Comparison of ENCODE assay signal across 12 mouse cellular contexts in the genomic region with DNA sequence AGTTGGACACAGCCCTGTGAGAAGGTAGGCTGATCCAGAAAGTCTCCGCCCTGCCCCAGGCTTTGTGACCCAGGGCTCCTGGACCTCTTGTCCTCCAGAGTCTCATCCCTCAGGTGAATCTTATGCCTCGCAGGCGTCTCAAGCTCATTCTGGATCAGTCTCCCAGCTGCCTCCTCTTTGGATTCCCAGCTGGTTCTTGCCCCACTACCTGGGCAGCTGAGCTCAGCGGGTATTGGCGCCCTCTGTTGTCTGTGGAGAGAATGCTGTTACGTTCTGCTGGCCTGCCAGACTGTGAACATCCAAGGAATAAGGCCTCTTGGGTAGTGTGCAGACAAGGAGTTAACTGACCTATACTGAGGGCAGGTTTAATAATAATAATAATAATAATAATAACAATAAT. TPM values are rescaled to one million over a fixed set of nuclear protein-coding genes. Genes with fewer than 3 reads are reported as not detected.
A peak's percentile ranks its signal among the peaks of the same experiment; 100 is the strongest.
DNase-seq lines count a peak whose midpoint lies in the region; ATAC-seq and TF ChIP-seq lines count a peak whose summit lies in the region.
"Had no signal": no experiment of that assay in that cellular context is flagged by ENCODE, and none has a peak within 500 bp of the region (broad histone marks: within the 10 kb centered on the region; RNA-seq: fewer than 3 reads in every experiment).

No protein-coding gene starts in this region.

- no peak overlapping the region for H3K27ac ChIP-seq in forebrain, postnatal 0 days (ENCODE audit: low read depth, low read length)
- no peak overlapping the region for H3K27ac ChIP-seq in forebrain, embryonic 16.5 days (ENCODE audit: low read length)
- no peak overlapping the region for H3K27ac ChIP-seq in liver, embryonic 11.5 days (ENCODE audit: low read depth, low read length)
- H3K27ac ChIP-seq in lung, embryonic 14.5 days (ENCODE audit: low read depth): no peak overlapping the region
- no peak overlapping the region for H3K27ac ChIP-seq in forebrain, embryonic 11.5 days (ENCODE audit: low read depth, low read length)

- H3K27me3 ChIP-seq in forebrain, postnatal 0 days (ENCODE audit: insufficient read depth, low read length): no peaks in the 10 kb centered on the region
- no peaks in the 10 kb centered on the region for H3K27me3 ChIP-seq in forebrain, embryonic 16.5 days (replicated peaks; ENCODE audit: control insufficient read depth, insufficient read depth, low read length)
- H3K27me3 ChIP-seq in liver, embryonic 11.5 days (replicated peaks; ENCODE audit: control insufficient read depth, insufficient read depth, low read length): no peaks in the 10 kb centered on the region
- H3K27me3 ChIP-seq in lung, embryonic 14.5 days (ENCODE audit: insufficient read depth, low read length): no peaks in the 10 kb centered on the region
- no peaks in the 10 kb centered on the region for H3K27me3 ChIP-seq in forebrain, embryonic 11.5 days (ENCODE audit: control insufficient read depth, insufficient read depth, low read length)

- TF ChIP-seq CTCF in forebrain, postnatal 0 days (IDR thresholded peaks at IDR 0.05; ENCODE audit: low read depth): peak; percentile 36
- TF ChIP-seq CTCF in lung, embryonic 14.5 days (IDR thresholded peaks at IDR 0.05; ENCODE audit: low read depth): peak; percentile 46

- H3K9me3 ChIP-seq in forebrain, postnatal 0 days (ENCODE audit: low read length): no peaks in the 10 kb centered on the region
- no peaks in the 10 kb centered on the region for H3K9me3 ChIP-seq in forebrain, embryonic 16.5 days (ENCODE audit: control insufficient read depth, low read length)
- H3K9me3 ChIP-seq in liver, embryonic 11.5 days (ENCODE audit: control insufficient read depth, low read length): no peaks in the 10 kb centered on the region
- H3K9me3 ChIP-seq in lung, embryonic 14.5 days (ENCODE audit: low read depth, low read length): no peaks in the 10 kb centered on the region
- no peaks in the 10 kb centered on the region for H3K9me3 ChIP-seq in forebrain, embryonic 11.5 days (ENCODE audit: control insufficient read depth, low read length)

- whole genome bisulfite sequencing in forebrain, postnatal 0 days: 56% methylated on average over 6 of the region's 6 CpGs
- 61% methylated on average over 6 of the region's 6 CpGs for WGBS in forebrain, embryonic 16.5 days
- WGBS in liver, embryonic 11.5 days: 54% methylated on average over 6 of the region's 6 CpGs
- 59% methylated on average over 6 of the region's 6 CpGs for WGBS in lung, embryonic 14.5 days
- WGBS in forebrain, embryonic 11.5 days: 63% methylated on average over 6 of the region's 6 CpGs

- H3K36me3 ChIP-seq in forebrain, postnatal 0 days (ENCODE audit: insufficient read depth): no peaks in the 10 kb centered on the region
- H3K36me3 ChIP-seq in forebrain, embryonic 16.5 days (ENCODE audit: control insufficient read depth, insufficient read depth): no peaks in the 10 kb centered on the region
- no peaks in the 10 kb centered on the region for H3K36me3 ChIP-seq in liver, embryonic 11.5 days (ENCODE audit: control insufficient read depth, insufficient read depth, low read length)
- H3K36me3 ChIP-seq in lung, embryonic 14.5 days (ENCODE audit: insufficient read depth): no peaks in the 10 kb centered on the region
- H3K36me3 ChIP-seq in forebrain, embryonic 11.5 days (ENCODE audit: control insufficient read depth, insufficient read depth, low read length): no peaks in the 10 kb centered on the region

- DNase-seq in forebrain, postnatal 0 days: no peak
- peak; percentile 12 for DNase-seq in liver
- no peak for DNase-seq in liver, embryonic 11.5 days (ENCODE audit: low spot score)
- peak; percentile 35 for DNase-seq in ZHBTc4 (ENCODE audit: low read depth, low spot score)
- peak; percentile 25 for DNase-seq in lung, embryonic 14.5 days
- DNase-seq in Muller cell, postnatal 12 days (ENCODE audit: inconsistent ontology term): no peak
- DNase-seq in forebrain, embryonic 11.5 days (ENCODE audit: low spot score): no peak

- no peak for ATAC-seq in forebrain, postnatal 0 days
- ATAC-seq in forebrain, embryonic 16.5 days: no peak
- no peak for ATAC-seq in liver, embryonic 11.5 days (replicated peaks; ENCODE audit: low FRiP score)
- ATAC-seq in lung, embryonic 14.5 days (ENCODE audit: insufficient read depth): no peak
- ATAC-seq in forebrain, embryonic 11.5 days (replicated peaks; ENCODE audit: low FRiP score): no peak
- ATAC-seq: Patski had no signal

- no peak overlapping the region for H3K4me3 ChIP-seq in forebrain, postnatal 0 days (ENCODE audit: low read depth, low read length)
- H3K4me3 ChIP-seq in forebrain, embryonic 16.5 days (replicated peaks; ENCODE audit: low read length): no peak overlapping the region
- H3K4me3 ChIP-seq in liver, embryonic 11.5 days (ENCODE audit: low read depth, low read length): no peak overlapping the region
- no peak overlapping the region for H3K4me3 ChIP-seq in lung, embryonic 14.5 days (ENCODE audit: low read depth, low read length)
- no peak overlapping the region for H3K4me3 ChIP-seq in forebrain, embryonic 11.5 days (ENCODE audit: low read depth, low read length)

- no peak overlapping the region for H3K9ac ChIP-seq in forebrain, postnatal 0 days
- H3K9ac ChIP-seq in forebrain, embryonic 16.5 days (replicated peaks; ENCODE audit: low read depth, low read length): no peak overlapping the region
- H3K9ac ChIP-seq in liver, embryonic 11.5 days (ENCODE audit: low read depth, low read length): no peak overlapping the region
- no peak overlapping the region for H3K9ac ChIP-seq in lung, embryonic 14.5 days
- no peak overlapping the region for H3K9ac ChIP-seq in forebrain, embryonic 11.5 days (ENCODE audit: low read length)

- H3K4me2 ChIP-seq in forebrain, postnatal 0 days (ENCODE audit: low read depth): no peak overlapping the region
- H3K4me2 ChIP-seq in forebrain, embryonic 16.5 days (ENCODE audit: low read length): no peak overlapping the region
- H3K4me2 ChIP-seq in liver, embryonic 11.5 days: no peak overlapping the region
- H3K4me2 ChIP-seq in lung, embryonic 14.5 days: no peak overlapping the region
- no peak overlapping the region for H3K4me2 ChIP-seq in forebrain, embryonic 11.5 days (ENCODE audit: low read depth, low read length, severe bottlenecking)

- H3K4me1 ChIP-seq in forebrain, postnatal 0 days (ENCODE audit: insufficient read depth): no peaks in the 10 kb centered on the region
- no peaks in the 10 kb centered on the region for H3K4me1 ChIP-seq in forebrain, embryonic 16.5 days (replicated peaks; ENCODE audit: control insufficient read depth, insufficient read depth, low read length)
- no peaks in the 10 kb centered on the region for H3K4me1 ChIP-seq in liver, embryonic 11.5 days (replicated peaks; ENCODE audit: control insufficient read depth, insufficient read depth, low read length)
- H3K4me1 ChIP-seq in lung, embryonic 14.5 days (ENCODE audit: insufficient read depth): no peaks in the 10 kb centered on the region
- H3K4me1 ChIP-seq in forebrain, embryonic 11.5 days (replicated peaks; ENCODE audit: control insufficient read depth, insufficient read depth, low read length): no peaks in the 10 kb centered on the region

RNA-seq across cellular contexts. Expression of a gene that starts 17.2 kb away (rescaled TPM):
- 0.48 TPM in 1 of 2 replicates, not detected in the other for total RNA-seq in forebrain, postnatal 0 days (2014; rRNA removed)
- polyA plus RNA-seq in forebrain, postnatal 0 days (2015; fragmentation: Nextera tagmentation; extraction: Ambion mirVana): not detected in 2 replicates
- polyA plus RNA-seq in forebrain, embryonic 16.5 days (2015; fragmentation: Nextera tagmentation; extraction: Ambion mirVana): not detected in 2 replicates
- not detected in 2 replicates for polyA plus RNA-seq in liver, embryonic 11.5 days (2014; fragmentation: Nextera tagmentation; extraction: Ambion mirVana)
- not detected in 2 replicates for polyA plus RNA-seq in lung, embryonic 14.5 days (2014; fragmentation: Nextera tagmentation; extraction: Ambion mirVana)
- polyA plus RNA-seq in forebrain, embryonic 11.5 days (2014; fragmentation: Nextera tagmentation; extraction: Ambion mirVana): not detected in 2 replicates
- total RNA-seq: left cerebral cortex, postnatal 14 days had no signal
- polyA plus RNA-seq: frontal cortex, adult 2 months; neural tube, embryonic 14.5 days; Patski had no signal

RNA-seq across cellular contexts. Expression of a gene that starts 23.4 kb away (rescaled TPM):
- total RNA-seq in forebrain, postnatal 0 days (2014; rRNA removed): 19.7 and 24.1 TPM in 2 replicates
- 15.7 and 22.4 TPM in 2 replicates for polyA plus RNA-seq in forebrain, postnatal 0 days (2015; fragmentation: Nextera tagmentation; extraction: Ambion mirVana)
- 10.9 and 15.7 TPM in 2 replicates for polyA plus RNA-seq in forebrain, embryonic 16.5 days (2015; fragmentation: Nextera tagmentation; extraction: Ambion mirVana)
- polyA plus RNA-seq in liver, embryonic 11.5 days (2014; fragmentation: Nextera tagmentation; extraction: Ambion mirVana): 8.2 and 10.0 TPM in 2 replicates
- 3.4 and 4.2 TPM in 2 replicates for polyA plus RNA-seq in lung, embryonic 14.5 days (2014; fragmentation: Nextera tagmentation; extraction: Ambion mirVana)
- 3.5 and 3.9 TPM in 2 replicates for polyA plus RNA-seq in forebrain, embryonic 11.5 days (2014; fragmentation: Nextera tagmentation; extraction: Ambion mirVana)

RNA-seq across cellular contexts. Expression of a gene that starts 26.3 kb away (rescaled TPM):
- total RNA-seq in forebrain, postnatal 0 days (2014; rRNA removed): not detected in 2 replicates
- polyA plus RNA-seq in forebrain, postnatal 0 days (2015; fragmentation: Nextera tagmentation; extraction: Ambion mirVana): not detected in 2 replicates
- not detected in 2 replicates for polyA plus RNA-seq in forebrain, embryonic 16.5 days (2015; fragmentation: Nextera tagmentation; extraction: Ambion mirVana)
- not detected in 2 replicates for polyA plus RNA-seq in liver, embryonic 11.5 days (2014; fragmentation: Nextera tagmentation; extraction: Ambion mirVana)
- polyA plus RNA-seq in lung, embryonic 14.5 days (2014; fragmentation: Nextera tagmentation; extraction: Ambion mirVana): not detected in 2 replicates
- not detected in 2 replicates for polyA plus RNA-seq in forebrain, embryonic 11.5 days (2014; fragmentation: Nextera tagmentation; extraction: Ambion mirVana)
- total RNA-seq: left cerebral cortex, postnatal 14 days had no signal
- polyA plus RNA-seq: frontal cortex, adult 2 months; neural tube, embryonic 14.5 days; Patski had no signal

RNA-seq across cellular contexts. Expression of a gene that starts 32.4 kb away (rescaled TPM):
- total RNA-seq in forebrain, postnatal 0 days (2014; rRNA removed): not detected in 2 replicates
- not detected in 2 replicates for polyA plus RNA-seq in forebrain, postnatal 0 days (2015; fragmentation: Nextera tagmentation; extraction: Ambion mirVana)
- polyA plus RNA-seq in forebrain, embryonic 16.5 days (2015; fragmentation: Nextera tagmentation; extraction: Ambion mirVana): not detected in 2 replicates
- not detected in 2 replicates for polyA plus RNA-seq in liver, embryonic 11.5 days (2014; fragmentation: Nextera tagmentation; extraction: Ambion mirVana)
- not detected in 2 replicates for polyA plus RNA-seq in lung, embryonic 14.5 days (2014; fragmentation: Nextera tagmentation; extraction: Ambion mirVana)
- polyA plus RNA-seq in forebrain, embryonic 11.5 days (2014; fragmentation: Nextera tagmentation; extraction: Ambion mirVana): not detected in 2 replicates
- total RNA-seq: left cerebral cortex, postnatal 14 days had no signal
- polyA plus RNA-seq: frontal cortex, adult 2 months; neural tube, embryonic 14.5 days; Patski had no signal

RNA-seq across cellular contexts. Expression of a gene that starts 43.2 kb away (rescaled TPM):
- total RNA-seq in forebrain, postnatal 0 days (2014; rRNA removed): not detected in 2 replicates
- not detected in 2 replicates for polyA plus RNA-seq in forebrain, postnatal 0 days (2015; fragmentation: Nextera tagmentation; extraction: Ambion mirVana)
- not detected in 2 replicates for polyA plus RNA-seq in forebrain, embryonic 16.5 days (2015; fragmentation: Nextera tagmentation; extraction: Ambion mirVana)
- polyA plus RNA-seq in liver, embryonic 11.5 days (2014; fragmentation: Nextera tagmentation; extraction: Ambion mirVana): not detected in 2 replicates
- not detected in 2 replicates for polyA plus RNA-seq in lung, embryonic 14.5 days (2014; fragmentation: Nextera tagmentation; extraction: Ambion mirVana)
- polyA plus RNA-seq in forebrain, embryonic 11.5 days (2014; fragmentation: Nextera tagmentation; extraction: Ambion mirVana): not detected in 2 replicates
- total RNA-seq: left cerebral cortex, postnatal 14 days had no signal
- polyA plus RNA-seq: frontal cortex, adult 2 months; neural tube, embryonic 14.5 days; Patski had no signal

Comparison
In these comparisons a context has a peak if more than half of its experiments do, and no peak if none do; other contexts are left out.
1. DNase-seq: peak in liver (single experiment), ZHBTc4 (single experiment) and lung, embryonic 14.5 days (single experiment); none in forebrain, postnatal 0 days (single experiment), liver, embryonic 11.5 days (single experiment), Muller cell, postnatal 12 days (single experiment) and forebrain, embryonic 11.5 days (single experiment).